Mouse (Mus musculus) kidney, postnatal 0 days (tissue): Measurements from ENCODE around the gene Btbd6. TPM values are rescaled to one million over a fixed set of nuclear protein-coding genes. Genes with fewer than 3 reads are reported as not detected.

Source experiments
- ATAC-seq: fragments of 200-750 bp; cut with Nextera tagmentation; replicated peaks from 2 replicates; pipeline ENCODE4 v1.8.0; 2017; ENCODE audit warnings: low read depth, moderate number of reproducible peaks, moderate TSS enrichment, moderate library complexity; ENCODE audit not compliant: low FRiP score
- DNase-seq: peaks from one replicate; pipeline ENCODE4 v3.0.0-alpha.2; 2016; ENCODE audit warnings: low spot score
- H3K27ac ChIP-seq: fragments of 300-500 bp; sonication (generic); 2 replicates; pipeline ENCODE4 v1.5.1; 2014; ENCODE audit warnings: mild to moderate bottlenecking
- H3K27me3 ChIP-seq: fragments of 300-500 bp; sonication (generic); 2 replicates; pipeline ENCODE4 v1.6.1; 2014; ENCODE audit warnings: low read length, mixed read lengths; ENCODE audit not compliant: insufficient read depth
- H3K36me3 ChIP-seq: fragments of 300-500 bp; sonication (generic); 2 replicates; pipeline ENCODE4 v1.6.1; 2014; ENCODE audit warnings: low read length, mixed read lengths; ENCODE audit not compliant: insufficient read depth
- H3K4me1 ChIP-seq: fragments of 300-500 bp; sonication (generic); replicated peaks from 2 replicates; pipeline ENCODE4 v1.6.1; 2014; ENCODE audit warnings: antibody characterized with exemption, low read length, mixed read lengths; ENCODE audit not compliant: insufficient read depth
- H3K4me2 ChIP-seq: fragments of 300-500 bp; sonication (generic); 2 replicates; pipeline ENCODE4 v1.6.1; 2014; ENCODE audit warnings: mild to moderate bottlenecking, low read length, moderate library complexity, mixed read lengths
- H3K4me3 ChIP-seq: fragments of 300-500 bp; sonication (generic); replicated peaks from 2 replicates; pipeline ENCODE4 v1.5.1; 2014; ENCODE audit warnings: low read depth, low read length
- H3K9ac ChIP-seq: fragments of 300-500 bp; sonication (generic); 2 replicates; pipeline ENCODE4 v1.6.1; 2014; ENCODE audit warnings: low read depth, low read length
- H3K9me3 ChIP-seq: fragments of 300-500 bp; sonication (generic); replicated peaks from 2 replicates; pipeline ENCODE4 v1.6.1; 2016; ENCODE audit warnings: low read length, inconsistent platforms, mixed read lengths
- CTCF ChIP-seq: IDR thresholded peaks from 2 replicates; pipeline ENCODE4 v1.5.1; 2016; ENCODE audit warnings: antibody characterized with exemption, low read depth, mild to moderate bottlenecking, moderate library complexity
- WGBS: fragments of 180-500 bp; shearing (Covaris S2); extraction: QIAGEN DNeasy Blood & Tissue Kit; methylation state at CpG from one replicate; pipeline ENCODE4 v1.1.7; 2014; 5-methylcytosine and 5-hydroxymethylcytosine counted together
- polyA plus RNA-seq: library from polyadenylated mRNA; unstranded; fragments of >200 nt; fragmentation: Nextera tagmentation; extraction: Ambion mirVana; gene quantifications from 2 replicates; pipeline ENCODE4 v1.2.1, GENCODE M21; 2015

Btbd6 gene
- polyA plus RNA-seq, 1 experiment from 2014 or later = 22.8 TPM

DNA sequence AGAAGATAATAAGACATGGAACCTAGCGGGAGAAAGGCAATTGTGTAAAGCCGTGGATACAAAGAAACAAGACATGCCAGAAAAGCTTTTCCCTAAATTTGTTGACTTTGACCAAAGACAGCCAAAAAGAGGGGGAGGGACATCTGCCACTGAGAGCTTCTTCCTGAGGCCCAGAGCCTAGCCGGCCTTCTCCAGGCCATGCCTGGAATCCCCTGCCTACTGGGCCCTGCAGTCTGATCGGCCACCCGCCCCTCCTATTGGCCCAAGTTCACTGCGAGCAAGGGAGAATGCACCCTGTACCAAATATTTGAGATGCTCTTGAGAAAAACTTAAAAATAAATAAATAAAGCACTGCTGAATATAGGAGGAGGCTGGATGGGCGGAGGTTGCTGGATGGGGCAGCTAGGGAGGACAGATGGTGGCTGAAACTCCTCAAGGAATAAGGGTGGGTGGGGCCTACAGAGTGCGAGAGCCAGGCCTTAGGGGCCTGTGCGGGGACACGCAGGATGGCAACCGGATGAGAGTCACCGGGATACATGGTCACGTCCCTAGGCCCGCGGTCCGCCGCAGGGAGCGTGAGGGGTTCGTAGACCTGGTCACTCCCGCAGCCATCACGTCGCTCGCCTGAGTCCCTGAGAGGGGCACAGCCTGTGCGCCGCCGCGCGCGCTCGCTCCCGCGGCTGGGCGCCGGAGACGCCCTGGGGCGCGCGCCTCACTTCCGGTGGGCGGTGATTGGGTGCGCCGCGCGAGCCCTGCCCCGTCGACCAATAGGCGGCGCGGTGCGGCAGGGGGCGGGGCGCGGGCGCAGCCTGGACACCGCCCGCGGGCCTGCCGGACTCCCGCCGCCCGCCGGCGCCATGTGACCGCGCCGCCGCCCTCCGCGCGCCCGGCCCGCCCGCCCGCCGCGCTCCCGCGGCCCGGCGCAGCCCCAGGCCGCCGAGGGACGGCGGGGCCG, 37.6 kb downstream of the Btbd6 start, which contains the start of gene Pacs2:
Gene Pacs2 (plus strand): TSS at position 905 of the 955 bp plus-strand sequence.
- Histone ChIP-seq H3K27me3 (no peaks in the 10 kb centered on the region), H3K9ac (peak within 1 kb of the TSS; percentile 91), H3K36me3 (no peaks in the 10 kb centered on the region), H3K27ac (peak within 1 kb of the TSS; percentile 89), H3K9me3 (no peaks in the 10 kb centered on the region), H3K4me3 (peak within 1 kb of the TSS; percentile 78), H3K4me1 (peaks cover 11% of the 10 kb centered on the region; the same call in 1 of the 2 replicates), H3K4me2 (peak within 1 kb of the TSS; percentile 97)
- TF ChIP-seq CTCF = no peak
- 4% methylated on average over 41 of the region's 85 CpGs for WGBS
- ATAC-seq (peak; percentile 95), DNase-seq (peak; percentile 93)

DNA sequence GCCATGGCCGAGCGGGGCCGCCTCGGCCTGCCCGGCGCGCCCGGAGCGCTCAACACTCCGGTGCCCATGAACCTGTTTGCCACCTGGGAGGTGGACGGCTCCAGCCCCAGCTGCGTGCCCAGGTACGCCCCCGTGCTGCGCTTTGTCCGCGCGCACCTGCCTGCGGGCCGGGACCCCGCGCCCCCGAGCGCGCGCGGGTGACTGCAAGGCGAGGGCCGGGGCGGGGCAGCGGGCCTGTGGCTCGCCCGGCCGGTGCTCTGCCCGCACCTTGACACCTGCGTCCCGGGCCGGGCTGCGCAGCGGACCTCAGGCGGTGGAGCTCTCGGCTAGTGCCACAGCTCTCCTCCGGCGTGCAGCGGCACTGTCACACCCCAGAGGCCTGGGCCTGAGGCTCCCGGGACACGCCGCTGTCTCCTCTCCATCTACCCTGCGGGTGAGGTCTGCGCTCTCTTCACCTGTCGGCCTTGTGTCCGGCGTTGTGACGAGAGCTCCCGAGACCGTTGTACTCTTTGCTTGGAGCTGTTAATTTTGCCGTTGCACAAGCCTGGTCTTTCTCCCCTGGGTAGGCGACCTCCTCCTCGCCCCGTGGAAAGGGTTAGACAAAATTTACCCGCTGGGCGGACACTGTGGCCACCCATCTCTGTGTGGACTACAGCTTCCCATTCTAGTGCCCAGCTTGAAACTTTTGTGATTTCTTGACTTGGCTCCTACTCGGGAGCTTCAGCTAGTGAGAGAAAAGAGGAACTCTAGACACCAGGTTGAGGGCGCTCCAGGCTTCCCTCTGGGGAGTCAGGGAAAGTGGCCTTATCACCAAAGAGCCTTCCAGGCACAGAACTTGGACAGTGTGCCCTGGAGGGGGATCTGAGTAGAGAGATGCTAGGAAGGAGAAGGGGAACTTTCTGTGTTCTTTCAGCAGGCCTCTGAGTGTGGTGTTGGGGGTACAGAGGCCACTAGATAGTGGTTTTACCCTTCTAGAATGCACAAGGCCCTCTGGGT, 38.6 kb downstream of the Btbd6 start:
- no peaks in the 10 kb centered on the region for H3K27me3 ChIP-seq
- H3K4me1 ChIP-seq = peaks cover 11% of the 10 kb centered on the region; the same call in 1 of the 2 replicates
- ATAC-seq (peak; percentile 48; the same call in 1 of the 2 replicates), DNase-seq (no peak)
- TF ChIP-seq CTCF = no peak
- no peaks in the 10 kb centered on the region for H3K9me3 ChIP-seq
- peak overlapping the region; percentile 91 for H3K9ac ChIP-seq
- 1% methylated on average over 62 of the region's 64 CpGs for WGBS
- peak overlapping the region; percentile 86 for H3K27ac ChIP-seq
- peak overlapping the region; percentile 97 for H3K4me2 ChIP-seq
- H3K4me3 ChIP-seq = peak overlapping the region; percentile 78
- no peaks in the 10 kb centered on the region for H3K36me3 ChIP-seq

DNA sequence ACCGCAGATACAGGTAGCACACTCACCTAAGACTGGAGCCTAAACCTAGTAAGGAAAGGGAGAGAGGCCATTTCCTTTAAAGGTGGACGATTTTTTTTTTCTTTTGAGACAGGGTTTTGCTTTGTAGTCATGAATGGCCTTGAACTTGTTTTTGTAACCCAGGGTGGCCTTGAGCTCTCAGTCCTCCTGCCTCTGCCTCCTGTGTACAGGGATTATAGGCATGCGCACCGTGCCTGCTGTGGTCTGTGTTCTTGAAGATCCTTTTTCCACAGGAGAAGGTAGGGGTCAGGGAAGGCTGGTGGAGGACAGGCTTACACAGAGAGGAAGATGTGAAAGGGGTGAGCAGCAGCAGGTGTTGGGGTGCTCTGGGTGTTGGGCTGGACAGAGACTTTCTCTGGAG, 39.7 kb downstream of the Btbd6 start:
- TF ChIP-seq CTCF = no peak
- Histone ChIP-seq H3K4me3 (no peak overlapping the region), H3K4me2 (peak overlapping the region; percentile 97; the same call in 1 of the 2 replicates), H3K27me3 (no peaks in the 10 kb centered on the region), H3K9ac (0 out of 2 replicates have a peak overlapping the region, but pooled peaks have one; percentile 35), H3K36me3 (no peaks in the 10 kb centered on the region), H3K27ac (no peak overlapping the region), H3K4me1 (peaks cover 11% of the 10 kb centered on the region; the same call in 1 of the 2 replicates), H3K9me3 (no peaks in the 10 kb centered on the region)
- 61% methylated on average over 4 of the region's 4 CpGs for whole genome bisulfite sequencing
- ATAC-seq (no peak), DNase-seq (no peak)

DNA sequence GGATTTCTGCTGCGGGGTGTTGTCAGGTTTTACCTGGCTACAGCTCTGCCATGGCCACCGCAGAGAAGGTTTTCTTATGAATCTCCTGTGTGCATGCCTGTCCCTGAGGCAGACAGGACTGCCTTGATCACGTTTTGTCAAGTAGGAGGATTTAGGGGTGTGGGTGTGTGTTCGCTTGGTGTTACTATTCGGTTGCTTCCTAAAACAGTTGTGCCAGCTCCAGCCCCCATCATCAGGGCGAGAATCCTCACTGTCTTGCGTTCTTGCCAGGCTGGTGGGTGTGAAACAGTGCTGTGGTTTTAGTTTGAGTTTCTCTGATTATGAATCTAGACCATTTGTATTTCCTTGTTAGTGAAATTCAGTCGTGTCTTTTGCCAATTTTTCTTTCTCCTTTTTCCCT, 40.7 kb downstream of the Btbd6 start:
- Histone ChIP-seq H3K36me3 (no peaks in the 10 kb centered on the region), H3K4me1 (peaks cover 11% of the 10 kb centered on the region; the same call in 1 of the 2 replicates), H3K27me3 (no peaks in the 10 kb centered on the region), H3K9ac (no peak overlapping the region), H3K9me3 (no peaks in the 10 kb centered on the region), H3K27ac (no peak overlapping the region), H3K4me2 (no peak overlapping the region), H3K4me3 (no peak overlapping the region)
- WGBS = 72% methylated on average over 8 of the region's 8 CpGs
- DNase-seq = no peak
- ATAC-seq = no peak
- TF ChIP-seq CTCF = no peak

DNA sequence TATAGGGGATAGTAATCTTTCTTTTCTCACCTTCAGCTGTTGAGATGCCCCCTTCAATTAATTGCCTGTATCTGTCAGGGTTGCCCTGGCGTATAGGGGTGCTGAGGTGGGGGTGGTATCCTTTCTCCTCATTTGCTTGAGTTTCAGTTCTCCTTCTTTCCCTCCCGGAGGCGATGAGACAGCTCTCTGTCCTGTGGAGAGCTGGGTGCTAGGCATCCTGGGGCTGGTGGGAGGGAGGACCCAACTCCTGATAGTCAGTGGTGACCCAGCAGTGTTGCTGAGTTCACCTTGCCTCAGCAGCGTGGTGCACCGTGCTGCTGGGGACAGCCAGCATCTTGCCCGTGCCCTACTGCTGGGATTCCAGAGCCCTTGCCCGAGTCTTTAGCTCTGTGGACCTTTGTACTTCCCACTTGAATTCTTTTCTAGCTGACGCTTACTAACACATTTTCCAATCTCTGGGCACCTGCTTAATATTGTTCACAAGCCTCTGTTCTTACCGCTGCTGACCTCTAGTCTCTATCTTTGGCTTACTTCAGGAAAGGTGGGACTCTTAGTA, 41.2 kb downstream of the Btbd6 start:
- 69% methylated on average over 9 of the region's 9 CpGs for WGBS
- TF ChIP-seq CTCF = no peak
- ATAC-seq = no peak

More for the DNA sequence above, 41.2 kb downstream of the Btbd6 start:
- no peak for DNase-seq
- Histone ChIP-seq H3K4me2 (no peak overlapping the region), H3K4me3 (no peak overlapping the region), H3K4me1 (peaks cover 11% of the 10 kb centered on the region; the same call in 1 of the 2 replicates), H3K36me3 (no peaks in the 10 kb centered on the region), H3K9me3 (no peaks in the 10 kb centered on the region), H3K9ac (no peak overlapping the region), H3K27me3 (no peaks in the 10 kb centered on the region), H3K27ac (no peak overlapping the region)
